Mouse (Mus musculus) testis, adult 2 months (tissue): ENCODE results near the gene Zfp964.

Experiments
- CTCF ChIP-seq: fragments of 200-500 bp; IDR thresholded peaks from 2 replicates; pipeline ENCODE4 v1.5.1; 2012; ENCODE audit warnings: low read depth, mild to moderate bottlenecking, inconsistent platforms, low read length, moderate library complexity; ENCODE audit not compliant: control insufficient read depth, insufficient read depth, insufficient replicate concordance
- POLR2A ChIP-seq: fragments of 200-500 bp; IDR thresholded peaks from 2 replicates; pipeline ENCODE4 v1.6.1; 2012; ENCODE audit warnings: low read depth, mild to moderate bottlenecking, inconsistent platforms, low read length, moderate library complexity; ENCODE audit not compliant: control insufficient read depth

DNA sequence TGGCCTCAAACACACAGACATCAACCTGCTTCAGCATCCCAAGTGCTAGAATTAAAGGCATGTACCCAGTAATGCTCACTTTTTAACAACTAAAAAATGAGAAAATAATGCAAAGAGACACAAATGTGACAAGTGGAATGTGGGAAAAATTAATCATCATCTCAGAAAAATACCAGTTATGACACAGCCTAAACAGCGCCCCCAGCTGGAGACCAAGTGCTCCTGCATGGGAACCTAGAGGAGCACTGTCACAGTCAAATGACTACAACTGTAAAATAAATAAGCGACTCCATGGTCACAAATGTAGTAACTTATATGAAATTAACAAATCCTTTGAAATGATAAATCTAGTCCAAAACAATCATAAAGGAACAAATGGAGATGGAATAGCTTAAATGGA lies 39.6 kb upstream of the Zfp964 start:
- TF ChIP-seq CTCF (peak; percentile 59; the same call in 1 of the 2 replicates), POLR2A (no peak)
